Mouse (Mus musculus) liver, embryonic 14.5 days (tissue): ENCODE measurements around the gene Lyl1.

Source experiments
- CTCF ChIP-seq: IDR thresholded peaks from 2 replicates; pipeline ENCODE4 v1.5.1; 2016; ENCODE audit warnings: antibody characterized with exemption, low read depth, control low read depth
- EP300 ChIP-seq: IDR thresholded peaks from 2 replicates; pipeline ENCODE4 v1.6.1; 2016; ENCODE audit warnings: antibody characterized with exemption, low read depth

GRCm38 (mm10) chr8:84661961-84662571 lies 39.2 kb upstream of the Lyl1 start:
- no peak for TF ChIP-seq EP300
- TF ChIP-seq CTCF = no peak
